Mouse (Mus musculus) neural tube, embryonic 11.5 days (tissue): ENCODE data around the gene Rbm12. TPM values are rescaled to one million over a fixed set of nuclear protein-coding genes. Genes with fewer than 3 reads are reported as not detected.

Source experiments
- ATAC-seq: fragments of 200-750 bp; cut with Nextera tagmentation; 2 replicates; pipeline ENCODE4 v1.8.0; 2017; ENCODE audit warnings: moderate number of reproducible peaks, mild to moderate bottlenecking, moderate TSS enrichment, moderate library complexity; ENCODE audit not compliant: insufficient read depth, low FRiP score, low TSS enrichment
- DNase-seq: peaks from one replicate; pipeline ENCODE4 v3.0.0-alpha.2; 2015; ENCODE audit warnings: low spot score
- H3K27ac ChIP-seq: fragments of 300-500 bp; sonication (generic); 2 replicates; pipeline ENCODE4 v1.5.1; 2014; ENCODE audit warnings: low read depth, mild to moderate bottlenecking, low read length
- H3K27me3 ChIP-seq: fragments of 300-500 bp; sonication (generic); 2 replicates; pipeline ENCODE4 v1.6.1; 2014; ENCODE audit warnings: mild to moderate bottlenecking, low read length, mixed read lengths; ENCODE audit not compliant: control insufficient read depth, insufficient read depth
- H3K36me3 ChIP-seq: fragments of 300-500 bp; sonication (generic); 2 replicates; pipeline ENCODE4 v1.6.1; 2014; ENCODE audit warnings: mild to moderate bottlenecking, low read length, moderate library complexity, mixed read lengths; ENCODE audit not compliant: control insufficient read depth, insufficient read depth
- H3K4me1 ChIP-seq: fragments of 300-500 bp; sonication (generic); 2 replicates; pipeline ENCODE4 v1.6.1; 2014; ENCODE audit warnings: low read length, mixed read lengths; ENCODE audit not compliant: control insufficient read depth, insufficient read depth
- H3K4me2 ChIP-seq: fragments of 300-500 bp; sonication (generic); 2 replicates; pipeline ENCODE4 v1.6.1; 2014; ENCODE audit warnings: low read depth, mild to moderate bottlenecking, moderate library complexity
- H3K4me3 ChIP-seq: fragments of 300-500 bp; sonication (generic); 2 replicates; pipeline ENCODE4 v1.5.1; 2014; ENCODE audit warnings: low read depth, low read length
- H3K9ac ChIP-seq: fragments of 300-500 bp; sonication (generic); 2 replicates; pipeline ENCODE4 v1.6.1; 2014; ENCODE audit warnings: mild to moderate bottlenecking, low read length
- H3K9me3 ChIP-seq: fragments of 300-500 bp; sonication (generic); 2 replicates; pipeline ENCODE4 v1.6.1; 2016; ENCODE audit warnings: low read length; ENCODE audit not compliant: control insufficient read depth
- WGBS: fragments of 180-500 bp; shearing (Covaris S2); extraction: QIAGEN DNeasy Blood & Tissue Kit; methylation state at CpG from one replicate; pipeline ENCODE4 v1.1.7; 2014; 5-methylcytosine and 5-hydroxymethylcytosine counted together
- polyA plus RNA-seq: library from polyadenylated mRNA; unstranded; fragments of >200 nt; fragmentation: Nextera tagmentation; extraction: Ambion mirVana; gene quantifications from 2 replicates; pipeline ENCODE4 v1.2.1, GENCODE M21; 2014

Gene Rbm12
- polyA plus RNA-seq, 1 experiment from 2014 or later = 48.1 TPM

GRCm38 (mm10) chr2:156071236-156071635 lies 40.5 kb downstream of the Rbm12 start:
- H3K4me1 ChIP-seq = 0 out of 2 replicates have a peak, but pooled peaks cover under 1% of the 10 kb centered on the region
- no peak overlapping the region for H3K27ac ChIP-seq
- H3K9me3 ChIP-seq = no peaks in the 10 kb centered on the region
- ATAC-seq (no peak), DNase-seq (no peak)
- H3K4me2 ChIP-seq = no peak overlapping the region
- no peak overlapping the region for H3K9ac ChIP-seq
- no peaks in the 10 kb centered on the region for H3K27me3 ChIP-seq
- peaks cover 25% of the 10 kb centered on the region for H3K36me3 ChIP-seq
- 97% methylated on average over 10 of the region's 10 CpGs for WGBS
- H3K4me3 ChIP-seq = no peak overlapping the region

GRCm38 (mm10) chr2:156067916-156068315 lies 43.9 kb downstream of the Rbm12 start:
- no peak overlapping the region for H3K4me3 ChIP-seq
- 94% methylated on average over 10 of the region's 10 CpGs for WGBS
- H3K9me3 ChIP-seq = no peaks in the 10 kb centered on the region
- H3K9ac ChIP-seq = no peak overlapping the region
- peaks cover 6% of the 10 kb centered on the region; the same call in 1 of the 2 replicates for H3K36me3 ChIP-seq
- no peak overlapping the region for H3K27ac ChIP-seq
- H3K4me2 ChIP-seq = no peak overlapping the region
- DNase-seq (no peak), ATAC-seq (no peak)
- H3K4me1 ChIP-seq = peaks cover 8% of the 10 kb centered on the region; the same call in 1 of the 2 replicates
- H3K27me3 ChIP-seq = no peaks in the 10 kb centered on the region

GRCm38 (mm10) chr2:156066126-156066525 lies 45.7 kb downstream of the Rbm12 start:
- DNase-seq = no peak
- Histone ChIP-seq H3K27me3 (no peaks in the 10 kb centered on the region), H3K9ac (peak overlapping the region; percentile 92), H3K36me3 (peaks cover 4% of the 10 kb centered on the region; the same call in 1 of the 2 replicates), H3K4me3 (peak overlapping the region; percentile 69), H3K9me3 (no peaks in the 10 kb centered on the region), H3K4me2 (peak overlapping the region; percentile 95), H3K4me1 (peaks cover 8% of the 10 kb centered on the region; the same call in 1 of the 2 replicates), H3K27ac (no peak overlapping the region)
- ATAC-seq = no peak
- 38% methylated on average over 10 of the region's 10 CpGs for WGBS

- Histone ChIP-seq H3K4me1 (peaks cover 8% of the 10 kb centered on the region; the same call in 1 of the 2 replicates), H3K9ac (peak within 1 kb of the TSS; percentile 92), H3K4me2 (peak within 1 kb of the TSS; percentile 95), H3K36me3 (peaks cover 2% of the 10 kb centered on the region; the same call in 1 of the 2 replicates), H3K27ac (peak within 1 kb of the TSS; percentile 67; the same call in 1 of the 2 replicates), H3K4me3 (peak within 1 kb of the TSS; percentile 69), H3K9me3 (no peaks in the 10 kb centered on the region), H3K27me3 (no peaks in the 10 kb centered on the region)
- DNase-seq (peak; percentile 83), ATAC-seq (peak; percentile 77)
- WGBS = under 1% methylated on average over 67 of the region's 81 CpGs
Measured at GRCm38 (mm10) chr2:156065099-156066041, 46.4 kb downstream of the Rbm12 start, which contains the start of gene Spag4. Gene Spag4 (plus strand): TSS chr2:156065175.

GRCm38 (mm10) chr2:156052816-156053215 lies 59.0 kb downstream of the Rbm12 start, which contains the start of gene Fer1l4:
Gene Fer1l4 (minus strand): TSS chr2:156052947.
- Histone ChIP-seq H3K4me1 (no peaks in the 10 kb centered on the region), H3K36me3 (no peaks in the 10 kb centered on the region), H3K9me3 (no peaks in the 10 kb centered on the region), H3K27ac (no peak within 1 kb of the TSS), H3K4me3 (no peak within 1 kb of the TSS), H3K27me3 (no peaks in the 10 kb centered on the region), H3K9ac (no peak within 1 kb of the TSS), H3K4me2 (no peak within 1 kb of the TSS)
- DNase-seq (no peak), ATAC-seq (no peak)
- 89% methylated on average over 9 of the region's 9 CpGs for WGBS

GRCm38 (mm10) chr2:156047929-156048328 lies 63.8 kb downstream of the Rbm12 start:
- Histone ChIP-seq H3K9ac (no peak overlapping the region), H3K4me3 (no peak overlapping the region), H3K27ac (no peak overlapping the region), H3K36me3 (no peaks in the 10 kb centered on the region), H3K4me2 (peak overlapping the region; percentile 7; the same call in 1 of the 2 replicates), H3K4me1 (no peaks in the 10 kb centered on the region), H3K27me3 (no peaks in the 10 kb centered on the region), H3K9me3 (no peaks in the 10 kb centered on the region)
- no peak for ATAC-seq
- WGBS = 7% methylated on average over 19 of the region's 19 CpGs
- no peak for DNase-seq

- Histone ChIP-seq H3K36me3 (no peaks in the 10 kb centered on the region), H3K9ac (no peak overlapping the region), H3K4me1 (no peaks in the 10 kb centered on the region), H3K27ac (no peak overlapping the region), H3K4me3 (no peak overlapping the region), H3K27me3 (no peaks in the 10 kb centered on the region), H3K4me2 (no peak overlapping the region), H3K9me3 (no peaks in the 10 kb centered on the region)
- no peak for ATAC-seq
- WGBS = 83% methylated on average over 8 of the region's 8 CpGs
- DNase-seq = no peak
Measured at GRCm38 (mm10) chr2:156042903-156043302, 68.9 kb downstream of the Rbm12 start.
